Mouse (Mus musculus): Measurements from ENCODE around the gene Hsd3b7.

- TF ChIP-seq GATA1 (IDR thresholded peaks at IDR 0.05; ENCODE audit: low read length), result no peak
- no peak for TF ChIP-seq TAL1 (IDR thresholded peaks at IDR 0.05; ENCODE audit: low read length)
Observed at GRCm38 (mm10) chr7:127824176-127824871, 23.9 kb downstream of the Hsd3b7 start, which contains the start of the genes Stx4a and Stx1b.
